Mouse (Mus musculus) left cerebral cortex, postnatal 14 days (tissue): ENCODE results near the gene Mrps27. TPM values are rescaled to one million over a fixed set of nuclear protein-coding genes. Genes with fewer than 3 reads are reported as not detected.
A peak's percentile ranks its signal among the peaks of the same experiment; 100 is the strongest.

Source experiments
- DNase-seq, 2 experiments: peaks; one replicate each; pipeline ENCODE4 v3.0.0; 2021 to 2022; ENCODE audit warnings: low spot score in 2 of 2, mixed read lengths in 1 of 2
- intact Hi-C: fragments of 180-260 bp; cut with DNase I; formaldehyde crosslinking; loops from one replicate; pipeline ENCODE4 v1.15.1; 2025
- total RNA-seq, 2 experiments: library from RNA; stranded (reverse); gene quantifications; 2 replicates each; pipeline ENCODE4 v1.2.3; 2021

Mrps27 gene
- total RNA-seq, 2 experiments from 2014 or later, result 26.4 to 27.7 TPM

DNA sequence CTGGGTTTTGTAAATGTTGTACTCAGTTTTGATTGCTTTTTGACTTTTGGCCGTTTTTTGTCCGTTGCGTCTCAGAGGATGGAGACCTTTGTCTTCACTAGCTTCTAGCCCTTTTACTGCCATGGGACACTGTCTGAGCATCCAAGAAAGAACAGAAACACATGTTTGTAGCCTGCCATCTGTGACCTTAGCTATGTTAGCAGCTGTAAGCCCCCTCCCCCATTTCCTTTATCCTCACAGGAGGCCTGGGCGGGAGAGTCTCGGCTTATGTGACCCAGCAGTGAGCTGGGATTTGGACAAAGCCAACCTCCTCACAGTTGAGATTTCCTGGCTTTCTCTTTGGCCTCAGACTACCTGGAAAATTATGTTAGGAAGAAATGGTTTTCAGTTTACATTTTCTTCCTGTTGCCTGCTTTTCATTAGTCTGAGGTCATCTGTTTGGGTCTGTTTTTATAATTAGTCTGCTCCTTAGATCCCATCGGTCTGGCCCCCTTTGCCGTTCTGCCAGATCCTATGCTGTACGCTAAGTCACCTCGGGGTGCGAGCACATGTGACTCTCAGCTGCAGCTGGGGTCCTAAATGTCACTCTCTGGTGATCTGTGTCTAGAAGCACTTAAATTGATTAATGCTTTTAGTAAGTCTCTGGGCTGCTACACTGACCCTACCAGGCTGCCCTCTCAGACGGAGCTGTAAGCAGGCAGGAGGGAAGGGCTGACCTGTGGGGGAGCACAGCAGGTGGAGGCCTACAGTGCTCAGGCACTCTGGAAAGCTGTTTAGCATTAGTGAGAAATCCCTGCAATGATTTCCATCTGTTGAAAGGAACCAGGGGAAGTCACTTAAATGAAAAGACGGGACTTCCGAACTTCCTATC is 69.1 kb downstream of the Mrps27 start:
- no peak for DNase-seq

DNA sequence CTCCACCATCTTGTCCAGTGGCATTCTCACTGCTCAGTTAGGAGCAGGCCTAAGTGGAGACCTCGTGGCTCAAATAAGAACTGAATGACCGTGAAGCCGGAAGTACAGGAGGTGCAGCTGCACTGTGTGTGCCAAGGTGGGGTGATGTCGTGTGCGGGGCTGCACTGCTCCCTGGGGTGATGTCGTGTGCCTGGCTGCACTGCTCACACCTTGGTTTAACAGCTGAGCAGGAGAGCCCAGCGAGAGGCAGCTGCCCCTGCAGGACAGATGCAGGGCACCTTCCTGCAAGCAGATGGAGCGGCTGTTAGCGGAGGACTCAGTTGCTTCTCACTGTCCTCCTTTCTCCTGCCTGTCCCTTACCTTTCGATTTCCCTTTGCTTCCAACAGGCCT is 69.8 kb downstream of the Mrps27 start:
- no peak for DNase-seq
- intact Hi-C loops, result no loop called here

More for the DNA sequence above, 69.1 kb downstream of the Mrps27 start:
- intact Hi-C loops, result no loop called here

DNA sequence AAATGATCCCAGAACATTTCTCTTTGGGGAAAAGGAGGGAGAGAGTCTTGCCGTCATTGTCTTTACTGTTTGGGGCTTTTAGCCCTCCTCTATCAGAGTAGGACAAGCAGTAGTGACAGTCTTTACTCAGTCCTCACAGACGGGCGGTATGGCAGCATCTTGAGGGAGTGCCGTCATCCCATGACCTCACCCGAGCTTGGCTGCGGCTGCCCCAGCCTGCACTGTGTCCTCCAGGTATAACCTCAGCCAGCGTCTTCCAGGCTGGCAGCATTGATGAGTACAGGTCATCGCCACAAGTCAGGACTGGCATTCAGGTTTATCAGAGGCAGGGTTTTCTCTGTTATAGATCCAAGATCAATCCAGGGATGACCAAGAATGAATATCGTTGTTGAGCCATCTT is 72.0 kb downstream of the Mrps27 start:
- intact Hi-C loops, result no loop called here
- DNase-seq, result no peak

DNA sequence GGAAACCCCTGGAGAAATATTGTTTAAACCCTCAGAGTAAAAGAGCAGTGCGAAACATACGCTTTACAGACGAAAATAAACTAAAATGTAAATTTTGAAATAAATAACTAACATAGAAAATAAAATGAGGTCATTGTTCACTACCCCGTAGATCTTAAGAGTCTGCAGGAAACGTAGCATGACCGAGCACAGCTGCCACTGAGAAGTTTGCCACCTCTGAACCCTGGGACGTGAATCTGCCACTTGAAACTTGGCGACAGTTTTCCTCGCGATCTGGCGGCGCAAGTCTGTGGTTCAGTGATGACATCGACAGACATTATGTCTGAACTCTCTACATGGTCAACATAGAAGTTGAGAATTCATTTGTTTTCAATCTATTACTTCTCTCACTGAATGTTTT is 79.0 kb downstream of the Mrps27 start:
- no peak for DNase-seq
- intact Hi-C loops, result no loop called here

DNA sequence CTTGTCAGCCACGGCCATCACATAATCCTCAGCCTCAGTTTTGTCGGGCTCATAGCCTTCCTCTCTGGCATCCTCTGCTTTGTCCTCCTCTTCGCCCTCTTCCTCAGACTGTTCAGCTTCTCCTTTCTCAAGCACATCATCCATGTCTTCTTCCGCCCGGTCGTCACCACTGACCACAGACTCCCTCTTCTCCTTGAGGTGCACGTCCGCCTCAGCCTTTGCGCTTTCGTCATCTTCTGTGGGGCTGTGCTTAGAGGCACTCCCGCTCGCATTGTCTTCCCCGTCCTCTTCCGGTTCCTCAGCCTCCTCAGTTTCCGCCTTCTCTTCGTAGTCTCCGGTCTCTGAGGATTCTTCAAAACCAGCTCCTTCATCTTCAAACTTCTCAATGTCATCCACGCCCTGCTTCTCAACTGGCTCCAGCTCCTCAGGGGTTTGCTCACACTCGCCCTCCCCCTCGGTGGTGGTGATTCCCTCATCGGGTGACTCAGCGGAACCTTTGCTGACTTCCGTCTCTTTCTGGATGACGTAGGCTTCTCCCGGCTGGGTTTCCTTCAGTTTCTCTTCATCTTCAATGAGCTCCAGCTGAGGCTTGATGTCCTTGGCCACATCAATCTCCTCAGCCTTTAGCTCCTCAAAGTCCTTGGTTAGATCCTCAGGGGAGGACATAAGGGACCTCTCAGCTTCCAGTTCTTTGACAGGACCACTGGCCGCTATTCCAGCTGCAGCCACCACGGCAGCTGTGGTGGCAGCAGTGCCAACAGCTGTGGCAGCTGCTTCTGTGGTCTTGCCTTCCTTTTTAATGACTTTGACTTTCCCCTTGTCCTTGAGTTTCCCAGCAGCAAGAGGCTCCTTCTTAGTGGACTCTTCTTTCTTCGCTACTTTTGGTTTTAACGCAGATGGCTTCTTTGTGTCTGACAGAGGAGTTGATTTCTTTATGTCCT is 88.8 kb downstream of the Mrps27 start:
- intact Hi-C loops, result no loop called here
- DNase-seq, result no peak

DNA sequence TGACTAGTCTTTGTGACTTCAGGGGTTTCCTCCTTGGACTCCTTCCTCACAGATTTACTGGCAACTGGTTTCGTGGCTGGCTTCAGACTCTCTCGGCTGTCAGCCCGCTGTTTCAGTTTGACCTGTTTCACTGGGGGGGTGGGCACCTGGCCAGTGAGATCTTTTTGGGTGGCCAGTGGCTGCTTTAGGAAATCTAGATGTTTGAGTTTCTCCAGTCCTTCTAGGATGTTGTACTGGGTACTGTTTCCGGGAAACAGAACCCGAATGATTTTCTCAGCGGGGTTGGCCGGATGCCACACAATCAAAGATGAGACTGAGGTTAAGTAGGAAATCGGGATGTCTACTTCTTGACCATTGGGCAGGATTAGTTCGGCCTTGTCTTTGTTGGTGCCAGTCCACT is 89.9 kb downstream of the Mrps27 start:
- intact Hi-C loops, result no loop called here
- no peak for DNase-seq

DNA sequence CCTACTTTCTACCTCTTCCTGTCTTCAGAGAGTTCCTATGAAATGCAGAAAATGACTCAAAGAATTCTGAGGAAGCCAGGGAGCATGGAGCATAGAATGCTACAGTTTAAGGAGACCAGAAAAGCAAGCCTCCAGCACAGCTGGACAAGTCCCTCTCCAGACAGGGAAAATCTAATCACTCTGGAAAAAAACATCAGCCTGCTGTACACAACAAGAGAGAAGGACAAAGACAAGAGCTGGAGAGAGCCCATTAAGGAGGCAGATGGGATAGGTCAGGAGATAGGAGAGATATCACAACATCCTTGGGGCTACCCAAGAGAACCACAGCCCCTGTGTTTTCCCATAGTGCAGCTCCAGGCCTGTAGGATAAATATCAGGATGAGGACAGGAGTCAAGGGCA is 92.5 kb downstream of the Mrps27 start:
- DNase-seq, result no peak
- intact Hi-C loops, result no loop called here

DNA sequence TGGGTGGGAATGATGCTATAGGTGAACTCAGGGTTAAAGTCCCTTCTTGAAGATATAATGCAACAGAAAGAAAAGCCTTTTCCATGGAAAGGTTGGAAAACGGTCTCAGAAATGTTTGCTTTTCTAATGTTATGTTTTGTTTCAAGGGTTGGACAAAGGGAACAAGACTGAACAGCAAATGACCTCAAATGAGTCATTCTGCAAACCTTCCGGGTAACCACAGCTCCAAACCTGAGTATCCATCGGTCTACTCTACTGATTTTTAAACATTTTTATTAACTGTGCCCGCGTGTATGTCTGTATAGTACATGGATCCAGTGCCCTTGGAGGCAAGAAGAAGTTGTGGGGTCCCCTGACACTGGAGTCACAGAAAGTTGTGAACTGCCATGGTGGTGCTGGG is 94.8 kb downstream of the Mrps27 start:
- intact Hi-C loops, result no loop called here

DNA sequence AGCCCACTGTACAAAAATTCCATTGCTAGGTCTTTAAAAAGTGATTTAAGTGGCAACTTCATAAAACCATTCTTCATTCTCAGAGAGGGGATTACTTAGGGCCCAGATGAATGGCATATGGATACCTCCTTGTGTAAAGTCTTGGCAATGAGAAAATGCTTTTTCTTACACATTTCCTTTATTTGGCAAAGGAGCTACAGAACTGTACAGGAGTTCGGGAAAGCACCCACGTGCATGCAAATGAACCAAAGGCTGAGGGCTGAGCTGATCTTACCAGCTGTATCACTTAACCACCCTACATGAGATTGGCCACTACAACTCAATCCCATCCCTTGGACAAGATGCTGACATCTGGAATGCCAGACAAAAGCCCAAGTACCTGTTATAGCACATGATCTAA is 95.6 kb downstream of the Mrps27 start:
- intact Hi-C loops, result no loop called here
- DNase-seq, result no peak

More for the DNA sequence above, 94.8 kb downstream of the Mrps27 start:
- no peak for DNase-seq

DNA sequence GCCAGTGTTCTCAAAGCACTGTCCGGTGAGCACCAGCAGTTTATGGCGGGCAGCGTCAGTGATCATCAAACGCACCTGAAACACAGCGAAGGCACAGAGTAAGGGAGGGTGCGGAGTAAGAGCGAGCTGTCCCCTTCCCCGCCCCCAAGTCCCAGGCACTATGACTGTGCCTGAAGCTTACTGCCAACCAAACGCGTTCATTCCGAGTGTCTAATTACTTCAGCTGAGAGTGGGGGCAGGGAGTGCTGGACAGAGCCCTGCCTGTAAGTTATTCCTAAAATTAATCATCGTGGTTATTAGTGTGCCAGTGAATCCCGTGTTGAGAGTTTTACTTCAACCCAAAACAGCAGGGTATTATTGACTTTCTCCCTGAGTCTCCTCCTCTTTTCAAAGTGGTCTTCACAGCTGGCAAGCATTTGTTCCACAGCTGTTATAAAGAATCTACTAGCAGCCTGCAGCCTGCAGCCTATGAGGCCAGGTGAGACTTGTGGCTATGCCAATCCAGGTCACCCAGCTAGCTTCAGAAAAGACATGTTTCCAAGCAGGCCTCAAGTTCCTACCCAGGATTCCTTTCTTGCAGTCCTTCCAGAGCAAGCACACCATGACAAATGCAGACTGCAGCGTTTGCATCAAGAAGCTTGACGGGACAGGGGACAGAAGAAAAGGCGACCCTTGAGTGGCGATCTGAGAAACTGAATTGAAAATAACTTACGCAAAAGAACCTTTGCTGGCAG is 97.3 kb downstream of the Mrps27 start:
- DNase-seq, result no peak
- intact Hi-C loops, result no loop called here

DNA sequence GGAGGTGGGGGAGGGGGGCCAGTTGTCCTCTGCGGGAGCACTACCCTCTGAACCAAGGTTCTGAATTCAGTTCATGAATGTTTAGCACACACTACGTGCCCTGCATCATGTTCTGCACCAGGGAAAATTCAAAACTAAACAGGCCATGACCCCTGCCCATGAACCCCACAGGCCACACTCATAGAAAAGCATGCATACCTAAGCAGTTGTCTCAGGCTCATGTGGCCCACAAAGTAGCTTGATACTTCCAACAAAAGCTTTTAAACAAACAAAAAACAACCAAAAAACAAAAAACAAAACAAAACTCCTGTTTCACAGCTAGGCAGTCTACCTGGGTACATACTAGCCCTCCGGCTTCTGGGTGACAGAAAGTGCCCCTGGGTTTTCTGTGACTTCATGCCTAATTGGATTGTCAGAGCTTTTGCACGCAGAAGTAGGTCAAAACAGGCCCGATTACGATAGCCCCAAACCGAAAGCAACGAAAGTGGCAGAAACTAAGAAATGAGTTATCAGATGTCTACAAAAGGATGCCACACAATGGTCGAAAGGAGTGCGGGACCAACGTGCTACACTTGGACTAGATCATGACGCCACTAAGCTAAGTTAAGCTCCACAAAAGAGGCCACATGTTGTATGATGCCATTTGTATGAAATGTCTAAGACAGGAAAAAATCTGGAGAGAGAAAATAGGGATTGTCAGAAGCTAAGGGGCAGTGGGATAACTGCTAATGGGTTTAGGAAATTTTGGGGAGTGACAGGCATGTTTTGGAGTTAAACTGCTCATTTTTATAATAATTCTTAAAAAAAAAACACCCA is 98.1 kb downstream of the Mrps27 start:
- intact Hi-C loops, result no loop called here

DNA sequence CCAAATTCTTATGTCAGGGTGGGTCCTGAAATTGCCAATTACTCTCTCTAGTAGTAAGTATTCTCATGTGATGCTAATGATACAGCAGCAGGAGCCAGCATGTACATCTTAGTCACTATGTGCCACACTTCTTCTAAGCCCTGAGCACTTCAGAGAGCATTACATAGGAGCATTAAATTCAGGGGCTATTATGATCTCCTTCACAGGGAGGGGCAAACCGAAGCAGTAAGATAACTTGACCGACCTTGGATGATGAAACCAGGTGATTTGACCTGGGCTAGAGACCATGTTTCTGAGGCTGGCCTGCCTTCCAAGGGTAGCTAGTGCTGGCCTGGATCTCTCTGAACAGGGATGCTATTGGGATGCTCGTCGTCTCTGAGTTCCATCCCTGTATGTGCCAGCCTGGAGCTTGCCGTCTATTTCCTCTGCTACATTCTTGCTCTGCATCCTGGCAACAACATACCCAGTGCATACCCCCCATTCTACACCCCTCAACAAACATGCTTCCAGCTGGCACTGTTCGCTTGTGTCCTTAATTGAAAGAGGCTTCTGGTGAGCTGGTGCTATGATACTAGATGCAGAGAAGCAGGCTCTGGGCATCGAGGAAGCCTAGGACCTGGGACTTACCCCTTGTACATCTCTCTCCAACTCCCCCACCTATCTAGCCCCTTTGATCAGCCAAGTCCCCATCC is 99.0 kb downstream of the Mrps27 start:
- no peak for DNase-seq
- intact Hi-C loops, result no loop called here

More for the DNA sequence above, 98.1 kb downstream of the Mrps27 start:
- DNase-seq, result no peak

DNA sequence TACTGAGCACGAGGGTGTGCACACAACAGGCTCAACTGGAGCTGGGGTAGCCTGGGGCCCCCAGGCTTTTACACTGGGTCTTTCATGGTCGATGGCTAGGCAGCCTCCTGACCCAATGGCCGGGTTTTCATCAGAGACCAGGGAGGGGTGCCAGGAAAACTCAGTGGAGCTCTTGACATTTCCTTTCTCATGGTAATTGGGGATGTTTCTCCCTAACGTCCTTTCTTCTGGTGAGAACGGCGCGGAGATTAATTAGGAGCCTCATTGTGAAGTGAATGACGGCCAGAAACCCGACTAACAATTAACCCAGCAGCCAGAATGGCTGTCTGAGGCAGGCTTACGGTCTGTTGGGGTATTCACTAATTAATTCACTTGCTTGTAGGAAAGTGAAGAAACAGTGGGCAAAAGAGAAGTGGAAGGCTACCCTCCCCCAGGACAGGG is 99.9 kb downstream of the Mrps27 start:
- peak; percentile 49 to 54 for DNase-seq
- intact Hi-C loops, result no loop called here

DNA sequence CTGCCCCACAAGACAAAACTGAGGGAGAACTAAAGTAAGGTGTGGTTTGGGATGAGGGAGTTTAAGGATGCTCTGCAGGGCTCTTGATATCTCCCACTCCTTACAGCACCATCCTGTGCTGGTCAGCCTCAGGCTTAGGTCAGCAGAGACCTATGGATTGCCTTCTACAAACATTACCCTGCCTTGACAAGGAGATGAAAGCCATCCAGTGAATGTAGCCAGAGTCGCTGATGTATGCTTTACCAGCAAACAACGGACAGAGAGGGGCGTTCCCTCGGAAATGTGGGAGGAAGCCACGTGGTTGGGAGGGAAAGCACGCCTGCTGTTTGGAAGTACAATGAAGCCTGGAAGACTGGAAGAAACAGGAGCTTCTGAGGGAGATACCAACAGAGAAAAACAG is 100.3 kb downstream of the Mrps27 start:
- intact Hi-C loops, result no loop called here
- DNase-seq, result no peak

DNA sequence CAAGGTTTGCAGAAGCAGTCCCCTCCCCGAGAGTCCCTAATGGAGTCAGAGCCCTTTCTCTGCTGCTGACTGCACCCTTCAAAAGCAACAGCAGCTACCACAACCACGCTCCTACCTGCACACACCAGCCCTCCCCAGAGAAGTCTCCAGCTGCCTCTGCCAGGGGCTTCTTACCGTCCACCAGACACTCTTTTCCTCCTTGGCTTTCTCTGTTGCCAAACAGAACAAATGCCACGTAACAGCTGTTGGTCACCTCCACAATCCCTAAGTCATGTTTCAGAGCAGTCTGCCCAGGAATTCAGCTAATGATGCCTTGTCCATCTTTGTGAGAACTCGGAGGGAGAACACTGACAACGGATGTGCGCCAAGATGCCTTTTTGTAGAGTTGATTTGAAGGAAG is 102.4 kb downstream of the Mrps27 start:
- intact Hi-C loops, result no loop called here
- no peak for DNase-seq

DNA sequence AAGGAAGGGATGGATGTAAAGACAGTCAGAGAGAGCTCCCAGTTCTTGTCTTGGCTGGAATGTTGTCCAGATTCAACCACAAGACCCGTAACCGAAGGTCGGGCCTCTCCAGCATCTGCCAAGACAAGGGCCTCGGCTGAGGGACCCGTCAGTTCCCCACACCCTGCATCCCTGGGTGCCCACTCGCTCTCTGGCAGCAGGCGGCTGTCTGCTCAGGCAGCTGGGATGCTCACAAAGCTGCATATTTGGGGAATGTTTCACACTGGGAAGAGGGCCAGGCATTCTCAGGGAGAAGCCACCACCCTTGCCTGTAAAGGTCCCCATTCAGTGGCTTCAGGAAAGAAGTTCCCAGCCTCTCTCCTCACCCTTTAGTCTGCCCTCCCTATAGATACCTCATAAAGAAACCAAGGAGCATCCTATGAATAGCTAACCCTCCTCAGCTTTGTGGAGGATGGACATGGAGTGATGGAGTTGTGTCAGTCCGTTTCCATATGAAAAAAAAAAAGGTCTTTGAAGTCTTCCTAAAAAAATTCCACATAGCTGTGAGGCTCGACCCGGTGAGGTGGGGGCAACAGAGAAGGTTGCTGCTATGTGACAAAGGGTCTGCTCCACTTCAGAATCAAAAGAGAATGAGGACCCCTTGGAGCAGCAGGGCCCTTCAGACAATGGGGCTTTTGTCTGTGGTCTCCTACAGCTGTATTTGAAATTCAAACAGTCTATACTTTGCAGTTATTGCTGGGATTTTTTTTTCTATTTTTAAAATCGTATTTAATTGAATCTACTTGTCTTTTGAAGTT is 103.0 kb downstream of the Mrps27 start:
- intact Hi-C loops, result no loop called here
- peak; percentile 58 to 61 for DNase-seq

DNA sequence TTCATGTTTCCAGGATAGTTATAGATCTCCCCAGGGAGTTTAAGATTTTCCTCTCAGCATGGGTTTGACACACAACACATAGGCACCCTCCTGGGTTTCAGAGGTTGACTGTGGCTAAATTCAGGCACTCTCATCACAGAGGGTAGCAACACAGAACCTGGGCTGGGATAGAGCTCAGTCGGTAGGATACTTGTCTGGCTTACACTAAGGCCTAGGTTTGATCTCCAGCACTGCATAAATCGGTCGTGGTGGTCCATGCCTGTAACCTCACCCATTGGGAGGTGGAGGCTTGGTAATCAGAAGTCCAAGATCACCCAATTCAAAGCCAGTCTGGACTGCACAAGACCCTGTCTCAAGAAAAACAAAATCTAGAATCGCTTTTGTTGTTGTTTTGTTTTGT is 103.7 kb downstream of the Mrps27 start:
- intact Hi-C loops, result no loop called here
- no peak for DNase-seq

DNA sequence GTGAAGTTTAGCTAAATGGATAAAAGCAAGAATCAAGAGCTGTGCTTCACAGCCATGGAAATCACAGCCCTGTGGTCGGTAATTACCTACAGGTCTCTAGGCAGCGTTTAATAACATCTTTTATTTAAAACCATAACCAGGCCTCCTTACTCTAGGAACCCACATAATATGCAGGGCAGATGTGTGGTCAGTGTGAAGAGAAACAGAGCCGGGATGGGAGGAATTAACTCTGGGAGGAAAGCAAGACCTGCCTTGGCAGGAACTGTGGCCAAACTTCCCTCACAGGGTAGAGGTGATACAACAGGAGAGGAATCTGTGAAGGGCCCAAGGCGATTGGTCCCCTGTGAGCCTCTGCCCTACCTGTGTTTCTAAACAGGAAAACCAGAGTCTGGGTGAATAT is 105.0 kb downstream of the Mrps27 start:
- DNase-seq, result no peak
- intact Hi-C loops, result no loop called here
